Mouse (Mus musculus): Measurements from ENCODE around the gene Rbl2. TPM values are rescaled to one million over a fixed set of nuclear protein-coding genes. Genes with fewer than 3 reads are reported as not detected.
A peak's percentile ranks its signal among the peaks of the same experiment; 100 is the strongest.

Rbl2 gene
- polyA plus RNA-seq (2012; ENCODE audit: insufficient read depth, low replicate concordance), result 2.1 and 3.5 TPM in 2 replicates

- H3K9me3 ChIP-seq, result no peaks in the 10 kb centered on the region
- peak within 1 kb of the TSS; percentile 99 for H3K4me3 ChIP-seq (replicated peaks)
- H3K36me3 ChIP-seq (replicated peaks; ENCODE audit: low read length), result peaks cover 22% of the 10 kb centered on the region
- TF ChIP-seq FLI1 (IDR thresholded peaks at IDR 0.05; ENCODE audit: low read length), result no peak
- H3K27me3 ChIP-seq (replicated peaks), result no peaks in the 10 kb centered on the region
- peaks cover 59% of the 10 kb centered on the region for H3K4me1 ChIP-seq
These were observed at the start of gene Rbl2 for GRCm38 (mm10) chr8:91069834-91070233. TSS of gene Rbl2 (plus strand) at chr8:91070057.

- Histone ChIP-seq H3K4me3 (replicated peaks) (no peak overlapping the region), H3K9me3 (no peaks in the 10 kb centered on the region), H3K4me1 (no peaks in the 10 kb centered on the region), H3K36me3 (replicated peaks; ENCODE audit: low read length) (peaks cover 98% of the 10 kb centered on the region), H3K27me3 (replicated peaks) (no peaks in the 10 kb centered on the region)
- TF ChIP-seq FLI1 (IDR thresholded peaks at IDR 0.05; ENCODE audit: low read length) (no peak), GATA1 (IDR thresholded peaks at IDR 0.05; ENCODE audit: borderline replicate concordance, low read length) (no peak)
These were observed 35.4 kb upstream of the Rbl2 start for GRCm38 (mm10) chr8:91034417-91034816.

GRCm38 (mm10) chr8:91036905-91037304 is 33.0 kb upstream of the Rbl2 start:
- TF ChIP-seq FLI1 (IDR thresholded peaks at IDR 0.05; ENCODE audit: low read length) (no peak), GATA1 (IDR thresholded peaks at IDR 0.05; ENCODE audit: borderline replicate concordance, low read length) (no peak)

DNA sequence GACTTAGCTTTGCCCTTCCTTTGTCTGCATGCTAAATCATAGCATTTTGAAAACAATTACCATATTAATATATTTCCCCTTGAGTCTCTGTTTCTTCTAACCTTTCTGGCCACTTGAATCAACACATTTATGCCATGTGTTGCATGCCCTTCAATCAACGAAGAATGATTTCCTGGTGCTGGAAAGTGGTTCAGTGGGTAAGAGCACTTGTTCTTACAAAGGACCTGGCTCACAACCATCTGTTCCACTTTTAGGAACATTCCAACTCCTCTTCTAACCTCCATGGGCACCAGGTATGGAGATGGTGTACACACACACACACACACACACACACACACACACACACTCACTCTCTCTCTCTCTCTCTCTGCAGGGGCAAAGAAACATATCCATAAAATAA is 31.2 kb upstream of the Rbl2 start:
- Histone ChIP-seq H3K36me3 (replicated peaks; ENCODE audit: low read length) (peaks cover 93% of the 10 kb centered on the region), H3K9me3 (no peaks in the 10 kb centered on the region), H3K27me3 (replicated peaks) (no peaks in the 10 kb centered on the region), H3K4me1 (no peaks in the 10 kb centered on the region), H3K4me3 (replicated peaks) (no peak overlapping the region)
- TF ChIP-seq FLI1 (IDR thresholded peaks at IDR 0.05; ENCODE audit: low read length) (no peak), GATA1 (IDR thresholded peaks at IDR 0.05; ENCODE audit: borderline replicate concordance, low read length) (no peak)

More at GRCm38 (mm10) chr8:91036905-91037304, 33.0 kb upstream of the Rbl2 start:
- Histone ChIP-seq H3K36me3 (replicated peaks; ENCODE audit: low read length) (peaks cover 93% of the 10 kb centered on the region), H3K4me1 (no peaks in the 10 kb centered on the region), H3K9me3 (no peaks in the 10 kb centered on the region), H3K4me3 (replicated peaks) (no peak overlapping the region), H3K27me3 (replicated peaks) (no peaks in the 10 kb centered on the region)

DNA sequence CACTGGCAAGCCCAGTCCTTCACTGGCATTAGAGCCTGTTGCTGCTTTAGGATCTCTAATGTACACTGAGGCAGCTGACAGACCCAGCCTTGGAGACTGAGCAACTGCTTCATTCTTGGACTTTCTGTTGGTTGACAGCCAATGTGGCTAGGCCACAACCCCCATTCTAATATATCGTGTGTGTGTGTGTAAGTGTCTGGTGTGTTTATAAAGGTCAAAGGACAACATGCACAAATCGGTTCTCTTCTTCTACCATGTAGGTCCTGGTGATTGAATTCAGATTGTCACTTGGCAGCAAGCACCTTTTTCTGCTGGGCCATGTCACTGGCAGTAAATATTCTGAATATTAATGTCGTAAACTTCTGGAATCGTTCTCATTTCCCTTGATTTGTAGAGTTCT is 23.5 kb upstream of the Rbl2 start:
- H3K27me3 ChIP-seq (replicated peaks), result no peaks in the 10 kb centered on the region
- no peak overlapping the region for H3K4me3 ChIP-seq (replicated peaks)
- no peaks in the 10 kb centered on the region for H3K4me1 ChIP-seq
- TF ChIP-seq FLI1 (IDR thresholded peaks at IDR 0.05; ENCODE audit: low read length) (no peak), GATA1 (IDR thresholded peaks at IDR 0.05; ENCODE audit: borderline replicate concordance, low read length) (no peak)
- H3K9me3 ChIP-seq, result no peaks in the 10 kb centered on the region
- peaks cover 90% of the 10 kb centered on the region for H3K36me3 ChIP-seq (replicated peaks; ENCODE audit: low read length)

GRCm38 (mm10) chr8:91051037-91051436 is 18.8 kb upstream of the Rbl2 start:
- Histone ChIP-seq H3K4me3 (replicated peaks) (no peak overlapping the region), H3K9me3 (no peaks in the 10 kb centered on the region), H3K36me3 (replicated peaks; ENCODE audit: low read length) (peaks cover 90% of the 10 kb centered on the region), H3K4me1 (no peaks in the 10 kb centered on the region), H3K27me3 (replicated peaks) (no peaks in the 10 kb centered on the region)
- TF ChIP-seq GATA1 (IDR thresholded peaks at IDR 0.05; ENCODE audit: borderline replicate concordance, low read length), result no peak
- TF ChIP-seq FLI1 (IDR thresholded peaks at IDR 0.05; ENCODE audit: low read length), result no peak

DNA sequence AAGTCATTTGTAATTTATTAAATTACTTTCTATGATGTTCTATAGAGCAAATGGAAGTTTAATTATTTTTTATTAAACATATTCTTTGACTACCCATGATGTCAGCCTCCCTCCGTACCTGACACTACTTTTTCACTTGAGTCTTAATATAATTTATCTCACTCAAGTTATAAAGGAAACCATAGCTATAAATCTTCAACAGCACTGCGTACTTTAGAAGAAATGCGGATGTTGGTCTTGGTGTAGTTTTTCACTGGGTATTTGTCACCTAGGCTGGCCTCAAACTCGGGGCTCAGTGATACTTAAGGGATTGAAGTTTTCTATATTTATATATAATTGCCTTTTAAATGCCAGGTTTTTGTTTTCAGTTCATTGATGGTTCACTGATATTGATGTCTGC is 15.4 kb upstream of the Rbl2 start:
- TF ChIP-seq FLI1 (IDR thresholded peaks at IDR 0.05; ENCODE audit: low read length) (no peak), GATA1 (IDR thresholded peaks at IDR 0.05; ENCODE audit: borderline replicate concordance, low read length) (no peak)
- no peak overlapping the region for H3K4me3 ChIP-seq (replicated peaks)
- H3K36me3 ChIP-seq (replicated peaks; ENCODE audit: low read length), result peaks cover 75% of the 10 kb centered on the region

DNA sequence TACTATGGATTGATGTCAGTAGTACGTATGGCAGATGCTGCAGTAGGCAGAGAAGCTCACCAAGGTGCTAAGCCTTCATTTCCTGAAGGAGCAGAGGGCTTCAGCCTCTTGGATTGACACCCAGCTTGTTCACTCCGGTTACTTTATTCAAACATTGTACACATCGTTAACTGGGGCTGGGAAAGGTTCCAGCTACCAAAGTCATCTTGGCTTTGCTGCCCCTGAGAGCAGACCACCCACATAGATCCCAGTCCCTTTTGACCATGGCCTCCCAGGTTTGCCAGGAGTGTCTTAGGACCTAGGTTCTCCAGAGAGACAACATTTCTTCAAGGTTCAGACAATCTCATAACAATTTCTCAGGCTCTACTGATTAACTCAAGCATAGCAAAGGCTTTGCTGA is 13.0 kb upstream of the Rbl2 start:
- H3K9me3 ChIP-seq, result no peaks in the 10 kb centered on the region
- peaks cover 33% of the 10 kb centered on the region for H3K4me1 ChIP-seq
- peaks cover 51% of the 10 kb centered on the region for H3K36me3 ChIP-seq (replicated peaks; ENCODE audit: low read length)
- TF ChIP-seq GATA1 (IDR thresholded peaks at IDR 0.05; ENCODE audit: borderline replicate concordance, low read length), result no peak
- TF ChIP-seq FLI1 (IDR thresholded peaks at IDR 0.05; ENCODE audit: low read length), result no peak
- H3K27me3 ChIP-seq (replicated peaks), result no peaks in the 10 kb centered on the region
- no peak overlapping the region for H3K4me3 ChIP-seq (replicated peaks)

More for the DNA sequence above, 15.4 kb upstream of the Rbl2 start:
- Histone ChIP-seq H3K27me3 (replicated peaks) (no peaks in the 10 kb centered on the region), H3K9me3 (no peaks in the 10 kb centered on the region), H3K4me1 (peaks cover 16% of the 10 kb centered on the region)

DNA sequence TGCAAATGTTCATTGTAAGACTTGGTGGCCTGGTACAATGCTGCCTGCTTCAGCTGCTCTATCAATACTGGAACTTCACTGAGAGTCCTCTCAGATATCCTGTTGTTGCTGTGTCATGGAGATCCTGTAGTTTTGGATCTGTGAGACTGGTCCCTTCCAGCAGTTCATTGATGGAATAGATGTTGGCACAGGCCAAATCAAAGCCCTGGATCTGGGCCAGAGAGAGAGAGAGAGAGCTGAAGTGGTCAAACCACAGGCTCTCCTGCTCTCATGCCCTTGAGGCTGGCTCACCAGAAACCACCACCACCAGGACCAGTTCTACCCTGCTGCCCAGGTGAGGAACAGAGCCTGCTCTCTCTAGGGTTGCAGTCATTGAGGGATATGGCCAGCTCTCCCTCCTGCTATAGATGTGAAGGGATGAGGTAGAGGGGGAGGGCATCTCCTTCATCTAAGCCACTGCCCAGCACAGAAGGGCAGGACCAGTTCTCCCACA is 10.7 kb upstream of the Rbl2 start:
- Histone ChIP-seq H3K27me3 (replicated peaks) (no peaks in the 10 kb centered on the region), H3K9me3 (no peaks in the 10 kb centered on the region), H3K36me3 (replicated peaks; ENCODE audit: low read length) (peaks cover 30% of the 10 kb centered on the region), H3K4me1 (peaks cover 37% of the 10 kb centered on the region), H3K4me3 (replicated peaks) (peak overlapping the region; percentile 38)
- TF ChIP-seq FLI1 (IDR thresholded peaks at IDR 0.05; ENCODE audit: low read length), result no peak
- no peak for TF ChIP-seq GATA1 (IDR thresholded peaks at IDR 0.05; ENCODE audit: borderline replicate concordance, low read length)

DNA sequence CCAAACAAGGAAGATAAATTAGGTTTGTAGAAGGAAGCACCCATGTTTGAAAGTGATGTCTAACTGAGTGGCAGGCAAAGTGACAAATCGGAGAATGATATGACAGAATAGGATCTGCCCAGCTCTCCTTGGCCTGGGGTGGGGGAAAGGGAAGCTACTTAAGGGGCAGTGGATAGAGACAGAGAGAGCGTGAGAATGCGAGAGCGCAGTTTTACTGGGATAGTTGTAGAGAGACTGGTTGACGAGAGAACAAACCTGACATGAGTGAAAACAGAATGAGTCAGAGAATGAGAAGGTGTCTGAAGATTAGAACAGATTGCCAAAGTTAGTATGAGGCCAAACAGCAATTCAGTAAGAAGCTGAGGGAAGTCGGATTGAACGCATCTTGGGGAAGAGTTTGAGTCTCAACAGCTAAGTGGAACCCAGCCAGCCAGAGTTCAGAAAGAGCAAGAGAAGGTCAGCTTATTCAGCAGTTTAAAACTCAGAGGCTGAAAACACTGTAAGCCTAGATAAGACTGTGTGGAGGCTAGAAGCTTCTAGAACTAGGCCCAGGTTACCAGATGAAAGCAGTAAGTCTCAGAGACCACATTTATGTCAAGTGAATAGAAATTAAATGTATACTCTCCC is 9.9 kb upstream of the Rbl2 start:
- Histone ChIP-seq H3K9me3 (no peaks in the 10 kb centered on the region), H3K4me1 (peaks cover 42% of the 10 kb centered on the region), H3K4me3 (replicated peaks) (peak overlapping the region; percentile 68), H3K27me3 (replicated peaks) (no peaks in the 10 kb centered on the region), H3K36me3 (replicated peaks; ENCODE audit: low read length) (peaks cover 25% of the 10 kb centered on the region)
- no peak for TF ChIP-seq GATA1 (IDR thresholded peaks at IDR 0.05; ENCODE audit: borderline replicate concordance, low read length)
- no peak for TF ChIP-seq FLI1 (IDR thresholded peaks at IDR 0.05; ENCODE audit: low read length)

All from megakaryocyte, embryonic 14.5 days (primary cell).